In genomic region chr1:85931170-85931569, GRCm38 (mm10) we compare ENCODE assay signal across 25 mouse cellular contexts. TPM values are rescaled to one million over a fixed set of nuclear protein-coding genes. Genes with fewer than 3 reads are reported as not detected.
DNase-seq lines count a peak whose midpoint lies in the region; ATAC-seq lines count a peak whose summit lies in the region.
"Had no signal": no experiment of that assay in that cellular context is flagged by ENCODE, and none has a peak within 500 bp of the region (broad histone marks: within the 10 kb centered on the region; RNA-seq: fewer than 3 reads in every experiment).

No protein-coding gene starts in this region.

- no peak overlapping the region for H3K4me2 ChIP-seq in forebrain, embryonic 14.5 days (ENCODE audit: low read length)
- H3K4me2 ChIP-seq in forebrain, embryonic 16.5 days (ENCODE audit: low read length) = no peak overlapping the region
- no peak overlapping the region for H3K4me2 ChIP-seq in hindbrain, embryonic 14.5 days (replicated peaks)
- no peak overlapping the region for H3K4me2 ChIP-seq in hindbrain, embryonic 12.5 days (replicated peaks)
- no peak overlapping the region for H3K4me2 ChIP-seq in midbrain, embryonic 11.5 days
- H3K4me2 ChIP-seq: forebrain, embryonic 13.5 days; heart, embryonic 15.5 days; lung, embryonic 15.5 days; neural tube, embryonic 12.5 days had no signal

- no peak overlapping the region for H3K9ac ChIP-seq in forebrain, embryonic 14.5 days (ENCODE audit: low read length)
- no peak overlapping the region for H3K9ac ChIP-seq in forebrain, embryonic 16.5 days (replicated peaks; ENCODE audit: low read depth, low read length)
- no peak overlapping the region for H3K9ac ChIP-seq in hindbrain, embryonic 14.5 days
- H3K9ac ChIP-seq in hindbrain, embryonic 12.5 days = no peak overlapping the region
- no peak overlapping the region for H3K9ac ChIP-seq in midbrain, embryonic 11.5 days (ENCODE audit: low read length)
- H3K9ac ChIP-seq: forebrain, embryonic 13.5 days; heart, embryonic 15.5 days; liver, embryonic 14.5 days; lung, embryonic 15.5 days; neural tube, embryonic 12.5 days had no signal

- H3K4me3 ChIP-seq in forebrain, embryonic 14.5 days (ENCODE audit: low read depth, low read length) = no peak overlapping the region
- H3K4me3 ChIP-seq in forebrain, embryonic 16.5 days (replicated peaks; ENCODE audit: low read length) = no peak overlapping the region
- H3K4me3 ChIP-seq in hindbrain, embryonic 14.5 days (replicated peaks; ENCODE audit: low read length) = no peak overlapping the region
- no peak overlapping the region for H3K4me3 ChIP-seq in hindbrain, embryonic 12.5 days
- no peak overlapping the region for H3K4me3 ChIP-seq in midbrain, embryonic 10.5 days
- no peak overlapping the region for H3K4me3 ChIP-seq in midbrain, embryonic 11.5 days (ENCODE audit: low read depth, low read length)
- H3K4me3 ChIP-seq: embryonic facial prominence, embryonic 10.5 days; forebrain, embryonic 13.5 days; heart, embryonic 15.5 days; lung, embryonic 15.5 days; neural tube, embryonic 12.5 days had no signal

- no peak for ATAC-seq in forebrain, embryonic 14.5 days
- no peak for ATAC-seq in forebrain, embryonic 16.5 days
- no peak for ATAC-seq in hindbrain, embryonic 14.5 days (ENCODE audit: low FRiP score)
- ATAC-seq in hindbrain, embryonic 12.5 days (ENCODE audit: low FRiP score) = no peak
- ATAC-seq in midbrain, embryonic 11.5 days (ENCODE audit: low FRiP score) = no peak
- ATAC-seq: activated CD4-positive, CD25-positive, alpha-beta regulatory T cell, adult 4 months; forebrain, embryonic 13.5 days had no signal

- H3K27ac ChIP-seq in forebrain, embryonic 14.5 days (ENCODE audit: low read depth, low read length) = peak overlapping the region; percentile 49
- H3K27ac ChIP-seq in forebrain, embryonic 16.5 days (ENCODE audit: low read length) = no peak overlapping the region
- H3K27ac ChIP-seq in hindbrain, embryonic 14.5 days = peak overlapping the region; percentile 10; the same call in 1 of the 2 replicates
- no peak overlapping the region for H3K27ac ChIP-seq in hindbrain, embryonic 12.5 days
- 0 out of 2 replicates have a peak overlapping the region, but pooled peaks have one; percentile 33 for H3K27ac ChIP-seq in midbrain, embryonic 10.5 days (replicated peaks)
- no peak overlapping the region for H3K27ac ChIP-seq in midbrain, embryonic 11.5 days (ENCODE audit: low read depth, low read length)
- H3K27ac ChIP-seq: embryonic facial prominence, embryonic 10.5 days; forebrain, embryonic 13.5 days; heart, embryonic 15.5 days; liver, embryonic 14.5 days; lung, embryonic 15.5 days; neural tube, embryonic 12.5 days had no signal

- WGBS in forebrain, embryonic 14.5 days = 81% methylated on average over 5 of the region's 5 CpGs
- 74% methylated on average over 5 of the region's 5 CpGs for WGBS in forebrain, embryonic 16.5 days
- 64% methylated on average over 5 of the region's 5 CpGs for WGBS in hindbrain, embryonic 14.5 days
- 74% methylated on average over 5 of the region's 5 CpGs for WGBS in hindbrain, embryonic 12.5 days
- 86% methylated on average over 5 of the region's 5 CpGs for WGBS in midbrain, embryonic 10.5 days
- WGBS in midbrain, embryonic 11.5 days = 90% methylated on average over 5 of the region's 5 CpGs

- H3K36me3 ChIP-seq in forebrain, embryonic 14.5 days (ENCODE audit: control insufficient read depth, insufficient read depth, low read length) = no peaks in the 10 kb centered on the region
- H3K36me3 ChIP-seq in forebrain, embryonic 16.5 days (ENCODE audit: control insufficient read depth, insufficient read depth) = no peaks in the 10 kb centered on the region
- no peaks in the 10 kb centered on the region for H3K36me3 ChIP-seq in hindbrain, embryonic 14.5 days (replicated peaks; ENCODE audit: control insufficient read depth, insufficient read depth)
- H3K36me3 ChIP-seq in hindbrain, embryonic 12.5 days = no peaks in the 10 kb centered on the region
- H3K36me3 ChIP-seq in midbrain, embryonic 10.5 days = no peaks in the 10 kb centered on the region
- no peaks in the 10 kb centered on the region for H3K36me3 ChIP-seq in midbrain, embryonic 11.5 days (ENCODE audit: control insufficient read depth, insufficient read depth, low read length)
- H3K36me3 ChIP-seq: embryonic facial prominence, embryonic 10.5 days; G1E; heart, embryonic 15.5 days; lung, embryonic 15.5 days; neural tube, embryonic 12.5 days had no signal

- H3K4me1 ChIP-seq in forebrain, embryonic 14.5 days (ENCODE audit: control insufficient read depth, insufficient read depth, low read length) = peaks cover 41% of the 10 kb centered on the region
- peaks cover 44% of the 10 kb centered on the region for H3K4me1 ChIP-seq in forebrain, embryonic 16.5 days (replicated peaks; ENCODE audit: control insufficient read depth, insufficient read depth, low read length)
- peaks cover 47% of the 10 kb centered on the region for H3K4me1 ChIP-seq in hindbrain, embryonic 14.5 days (replicated peaks; ENCODE audit: control insufficient read depth, insufficient read depth, low read length)
- H3K4me1 ChIP-seq in hindbrain, embryonic 12.5 days = peaks cover 43% of the 10 kb centered on the region
- H3K4me1 ChIP-seq in midbrain, embryonic 10.5 days = peaks cover 54% of the 10 kb centered on the region
- H3K4me1 ChIP-seq in midbrain, embryonic 11.5 days (ENCODE audit: control insufficient read depth, insufficient read depth, low read length) = peaks cover 28% of the 10 kb centered on the region

- no peak for DNase-seq in forebrain, embryonic 14.5 days (ENCODE audit: low spot score)
- DNase-seq in hindbrain, embryonic 14.5 days (ENCODE audit: low spot score) = no peak
- DNase-seq in midbrain, embryonic 10.5 days (ENCODE audit: low spot score) = no peak
- no peak for DNase-seq in midbrain, embryonic 11.5 days (ENCODE audit: low spot score, missing footprints)
- DNase-seq in spleen, postnatal 36 days (ENCODE audit: low spot score in 2 of 2) = no peak
- DNase-seq: adrenal gland, postnatal 10 days; cerebellum, adult 11-12 months; gastrocnemius, postnatal 14 days; heart, adult 18-20 months; heart, postnatal 4 days; kidney, adult 9 months; kidney, postnatal 4 days; lung, postnatal 4 days; thymus, postnatal 36 days had no signal

- no peaks in the 10 kb centered on the region for H3K27me3 ChIP-seq in forebrain, embryonic 14.5 days (replicated peaks; ENCODE audit: control insufficient read depth, insufficient read depth, low read length)
- H3K27me3 ChIP-seq in forebrain, embryonic 16.5 days (replicated peaks; ENCODE audit: control insufficient read depth, insufficient read depth, low read length) = no peaks in the 10 kb centered on the region
- no peaks in the 10 kb centered on the region for H3K27me3 ChIP-seq in hindbrain, embryonic 14.5 days (ENCODE audit: control insufficient read depth, insufficient read depth, low read length)
- no peaks in the 10 kb centered on the region for H3K27me3 ChIP-seq in hindbrain, embryonic 12.5 days
- peaks cover 8% of the 10 kb centered on the region; the same call in 1 of the 2 replicates for H3K27me3 ChIP-seq in midbrain, embryonic 10.5 days (ENCODE audit: low read depth, poor library complexity, severe bottlenecking)
- no peaks in the 10 kb centered on the region; the same call in 1 of the 2 replicates for H3K27me3 ChIP-seq in midbrain, embryonic 11.5 days (ENCODE audit: control insufficient read depth, insufficient read depth, low read length)
- H3K27me3 ChIP-seq: forebrain, embryonic 13.5 days; heart, embryonic 15.5 days; lung, embryonic 15.5 days; neural tube, embryonic 12.5 days had no signal

- H3K9me3 ChIP-seq in forebrain, embryonic 14.5 days (replicated peaks; ENCODE audit: control insufficient read depth, low read length) = no peaks in the 10 kb centered on the region
- no peaks in the 10 kb centered on the region for H3K9me3 ChIP-seq in forebrain, embryonic 16.5 days (ENCODE audit: control insufficient read depth, low read length)
- no peaks in the 10 kb centered on the region for H3K9me3 ChIP-seq in hindbrain, embryonic 14.5 days (ENCODE audit: control insufficient read depth, low read length)
- H3K9me3 ChIP-seq in hindbrain, embryonic 12.5 days (replicated peaks) = no peaks in the 10 kb centered on the region
- H3K9me3 ChIP-seq in midbrain, embryonic 10.5 days (replicated peaks) = no peaks in the 10 kb centered on the region
- no peaks in the 10 kb centered on the region for H3K9me3 ChIP-seq in midbrain, embryonic 11.5 days (ENCODE audit: control insufficient read depth, low read length)
- H3K9me3 ChIP-seq: embryonic facial prominence, embryonic 10.5 days; forebrain, embryonic 13.5 days; G1E; heart, embryonic 15.5 days; lung, embryonic 15.5 days; neural tube, embryonic 12.5 days had no signal

RNA-seq across cellular contexts. Expression of gene 4933407L21Rik, which starts 2.9 kb away (rescaled TPM):
- polyA plus RNA-seq in forebrain, embryonic 14.5 days (2014; fragmentation: Nextera tagmentation; extraction: Ambion mirVana) = 4.0 and 4.2 TPM in 2 replicates
- polyA plus RNA-seq in forebrain, embryonic 16.5 days (2015; fragmentation: Nextera tagmentation; extraction: Ambion mirVana) = 3.6 and 5.6 TPM in 2 replicates
- 4.8 and 7.5 TPM in 2 replicates for polyA plus RNA-seq in hindbrain, embryonic 14.5 days (2014; fragmentation: Nextera tagmentation; extraction: Ambion mirVana)
- 1.3 and 1.6 TPM in 2 replicates for polyA plus RNA-seq in hindbrain, embryonic 12.5 days (2016; fragmentation: Nextera tagmentation; extraction: Ambion mirVana)
- 0.20 and 1.0 TPM in 2 replicates for polyA plus RNA-seq in midbrain, embryonic 10.5 days (2016; fragmentation: Nextera tagmentation; extraction: Ambion mirVana)
- 0.36 and 0.97 TPM in 2 replicates for polyA plus RNA-seq in midbrain, embryonic 11.5 days (2014; fragmentation: Nextera tagmentation; extraction: Ambion mirVana)
- polyA plus RNA-seq: G1E had no signal

RNA-seq across cellular contexts. Expression of gene Gpr55, which starts 29.6 kb away (rescaled TPM):
- polyA plus RNA-seq in forebrain, embryonic 14.5 days (2014; fragmentation: Nextera tagmentation; extraction: Ambion mirVana) = 0.05 TPM in 1 of 2 replicates, not detected in the other
- polyA plus RNA-seq in forebrain, embryonic 16.5 days (2015; fragmentation: Nextera tagmentation; extraction: Ambion mirVana) = 0.16 TPM in 1 of 2 replicates, not detected in the other
- polyA plus RNA-seq in hindbrain, embryonic 14.5 days (2014; fragmentation: Nextera tagmentation; extraction: Ambion mirVana) = 0.09 and 0.13 TPM in 2 replicates
- polyA plus RNA-seq in hindbrain, embryonic 12.5 days (2016; fragmentation: Nextera tagmentation; extraction: Ambion mirVana) = 0.09 TPM in 1 of 2 replicates, not detected in the other
- polyA plus RNA-seq in midbrain, embryonic 10.5 days (2016; fragmentation: Nextera tagmentation; extraction: Ambion mirVana) = not detected in 2 replicates
- polyA plus RNA-seq in midbrain, embryonic 11.5 days (2014; fragmentation: Nextera tagmentation; extraction: Ambion mirVana) = not detected in 2 replicates
- polyA plus RNA-seq: embryonic facial prominence, embryonic 10.5 days; forebrain, embryonic 13.5 days; intestine, embryonic 14.5 days had no signal

RNA-seq across cellular contexts. Expression of gene Itm2c, which starts 37.1 kb away (rescaled TPM):
- polyA plus RNA-seq in forebrain, embryonic 14.5 days (2014; fragmentation: Nextera tagmentation; extraction: Ambion mirVana) = 149 and 157 TPM in 2 replicates
- 146 and 166 TPM in 2 replicates for polyA plus RNA-seq in forebrain, embryonic 16.5 days (2015; fragmentation: Nextera tagmentation; extraction: Ambion mirVana)
- polyA plus RNA-seq in hindbrain, embryonic 14.5 days (2014; fragmentation: Nextera tagmentation; extraction: Ambion mirVana) = 124 and 127 TPM in 2 replicates
- 169 and 173 TPM in 2 replicates for polyA plus RNA-seq in hindbrain, embryonic 12.5 days (2016; fragmentation: Nextera tagmentation; extraction: Ambion mirVana)
- polyA plus RNA-seq in midbrain, embryonic 10.5 days (2016; fragmentation: Nextera tagmentation; extraction: Ambion mirVana) = 121 and 137 TPM in 2 replicates
- 78.1 and 78.7 TPM in 2 replicates for polyA plus RNA-seq in midbrain, embryonic 11.5 days (2014; fragmentation: Nextera tagmentation; extraction: Ambion mirVana)

Comparison
In these comparisons a context has a peak if more than half of its experiments do, and no peak if none do; other contexts are left out.
1. H3K27ac ChIP-seq: peak in forebrain, embryonic 14.5 days (single experiment), hindbrain, embryonic 14.5 days (single experiment) and midbrain, embryonic 10.5 days (single experiment); none in forebrain, embryonic 16.5 days (single experiment), hindbrain, embryonic 12.5 days (single experiment) and midbrain, embryonic 11.5 days (single experiment).